Mouse (Mus musculus): ENCODE measurements around the gene Slc17a4.

Slc17a4 gene

GRCm38 (mm10) chr13:23914376-23915167 is at the start of gene Slc17a4:
Gene Slc17a4, minus strand, starts transcription at chr13:23915009.
- no peak for DNase-seq (ENCODE audit: low read depth, low spot score)

- no peak for DNase-seq (ENCODE audit: low read depth, low spot score)
Measured at GRCm38 (mm10) chr13:23959776-23960175, 45.0 kb upstream of the Slc17a4 start.

GRCm38 (mm10) chr13:23950928-23951327 is 36.1 kb upstream of the Slc17a4 start:
- DNase-seq (ENCODE audit: low read depth, low spot score), result no peak

- DNase-seq (ENCODE audit: low read depth, low spot score), result peak; percentile 31
Measured at GRCm38 (mm10) chr13:23949484-23950246, 34.9 kb upstream of the Slc17a4 start.

- no peak for DNase-seq (ENCODE audit: low read depth, low spot score)
Measured at GRCm38 (mm10) chr13:23946254-23946653, 31.4 kb upstream of the Slc17a4 start.

- no peak for DNase-seq (ENCODE audit: low read depth, low spot score)
Measured at GRCm38 (mm10) chr13:23942861-23943260, 28.1 kb upstream of the Slc17a4 start.

GRCm38 (mm10) chr13:23940291-23940690 is 25.5 kb upstream of the Slc17a4 start:
- DNase-seq (ENCODE audit: low read depth, low spot score), result no peak

GRCm38 (mm10) chr13:23938699-23939098 is 23.9 kb upstream of the Slc17a4 start:
- no peak for DNase-seq (ENCODE audit: low read depth, low spot score)

- no peak for DNase-seq (ENCODE audit: low read depth, low spot score)
Measured at GRCm38 (mm10) chr13:23934211-23934520, 19.4 kb upstream of the Slc17a4 start, which contains the start of gene Hist1h2aa. Gene Hist1h2aa, plus strand, starts transcription at chr13:23934462.

- no peak for DNase-seq (ENCODE audit: low read depth, low spot score)
Measured at GRCm38 (mm10) chr13:23933421-23934210, 18.8 kb upstream of the Slc17a4 start, which contains the start of gene Hist1h2ba. Gene Hist1h2ba, minus strand, starts transcription at chr13:23934156.

GRCm38 (mm10) chr13:23930904-23931303 is 16.1 kb upstream of the Slc17a4 start:
- no peak for DNase-seq (ENCODE audit: low read depth, low spot score)

GRCm38 (mm10) chr13:23930461-23930860 is 15.7 kb upstream of the Slc17a4 start:
- no peak for DNase-seq (ENCODE audit: low read depth, low spot score)

GRCm38 (mm10) chr13:23928637-23929036 is 13.8 kb upstream of the Slc17a4 start:
- no peak for DNase-seq (ENCODE audit: low read depth, low spot score)

- DNase-seq (ENCODE audit: low read depth, low spot score), result no peak
Measured at GRCm38 (mm10) chr13:23925792-23926191, 11.0 kb upstream of the Slc17a4 start.

- no peak for DNase-seq (ENCODE audit: low read depth, low spot score)
Measured at GRCm38 (mm10) chr13:23917674-23918073, 2.9 kb upstream of the Slc17a4 start.

GRCm38 (mm10) chr13:23916132-23916531 is 1.3 kb upstream of the Slc17a4 start:
- no peak for DNase-seq (ENCODE audit: low read depth, low spot score)

GRCm38 (mm10) chr13:23913791-23914306 is 960 bp downstream of the Slc17a4 start:
- DNase-seq (ENCODE audit: low read depth, low spot score), result no peak

- DNase-seq (ENCODE audit: low read depth, low spot score), result no peak
Measured at GRCm38 (mm10) chr13:23911335-23911734, 3.5 kb downstream of the Slc17a4 start.

- DNase-seq (ENCODE audit: low read depth, low spot score), result no peak
Measured at GRCm38 (mm10) chr13:23910121-23910520, 4.7 kb downstream of the Slc17a4 start.

GRCm38 (mm10) chr13:23906906-23907305 is 7.9 kb downstream of the Slc17a4 start:
- DNase-seq (ENCODE audit: low read depth, low spot score), result no peak

GRCm38 (mm10) chr13:23898242-23898641 is 16.6 kb downstream of the Slc17a4 start:
- DNase-seq (ENCODE audit: low read depth, low spot score), result no peak

- no peak for DNase-seq (ENCODE audit: low read depth, low spot score)
Measured at GRCm38 (mm10) chr13:23893269-23893593, 21.6 kb downstream of the Slc17a4 start.
